Mouse (Mus musculus) spleen, adult 2 months (tissue): ENCODE measurements around the gene Mdga1.

Experiments used
- CTCF ChIP-seq: fragments of 200-500 bp; IDR thresholded peaks from 2 replicates; pipeline ENCODE4 v1.5.1; 2011; ENCODE audit warnings: mild to moderate bottlenecking, inconsistent platforms; ENCODE audit not compliant: insufficient read depth, insufficient read length, insufficient replicate concordance; ENCODE audit errors: extremely low read depth
- POLR2A ChIP-seq: fragments of 200-500 bp; IDR thresholded peaks from 2 replicates; pipeline ENCODE4 v1.6.1; 2011; ENCODE audit warnings: low read depth, low read length, inconsistent platforms

DNA sequence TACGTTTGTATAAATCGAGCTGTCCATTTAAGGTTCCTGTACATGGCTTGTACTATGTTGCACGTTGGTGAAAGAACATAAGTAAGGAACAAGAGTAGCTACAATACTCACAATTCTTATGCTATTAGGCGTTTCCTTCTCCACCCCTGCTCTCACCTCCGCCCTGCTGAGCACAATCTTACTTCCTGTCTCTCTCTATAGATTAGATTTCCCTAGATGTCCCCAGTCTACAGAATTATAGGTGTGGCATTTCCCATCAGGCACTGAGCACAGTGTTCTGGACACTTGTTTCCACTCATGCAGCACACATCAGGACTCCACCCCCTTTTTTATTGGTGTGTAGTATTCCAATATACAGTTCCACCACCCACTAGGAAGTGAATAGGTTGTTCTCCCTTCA is 19.8 kb upstream of the Mdga1 start:
- TF ChIP-seq CTCF (no peak), POLR2A (no peak)
